Mouse (Mus musculus) cerebellum, postnatal 10 days (tissue): ENCODE results near the gene Gm11115.

Source experiments
- DNase-seq, 2 experiments: peaks; one replicate each; pipeline ENCODE4 v3.0.0; 2021; ENCODE audit warnings: mixed read lengths in 2 of 2

The Gm11115 gene

DNA sequence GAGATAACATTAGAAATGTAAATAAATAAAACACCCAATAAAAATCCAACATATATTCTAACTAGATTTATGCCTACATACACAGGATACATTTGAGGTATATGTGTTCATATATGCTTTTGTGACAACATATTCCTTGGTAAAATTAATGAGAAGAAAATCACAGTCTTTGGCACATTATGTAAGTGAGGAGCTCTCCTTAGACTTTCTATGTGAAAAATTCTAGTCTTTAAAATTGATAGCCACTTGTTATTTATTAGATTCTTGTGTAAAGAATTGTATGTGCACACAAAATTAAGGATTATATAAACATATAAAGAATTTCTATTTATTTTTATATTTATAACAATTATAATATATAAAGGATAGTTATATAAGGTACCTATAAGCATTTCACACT lies at the start of gene Gm11115:
Gene Gm11115 (minus strand): TSS at position 101 of the 400 bp plus-strand sequence.
- DNase-seq: no peak

DNA sequence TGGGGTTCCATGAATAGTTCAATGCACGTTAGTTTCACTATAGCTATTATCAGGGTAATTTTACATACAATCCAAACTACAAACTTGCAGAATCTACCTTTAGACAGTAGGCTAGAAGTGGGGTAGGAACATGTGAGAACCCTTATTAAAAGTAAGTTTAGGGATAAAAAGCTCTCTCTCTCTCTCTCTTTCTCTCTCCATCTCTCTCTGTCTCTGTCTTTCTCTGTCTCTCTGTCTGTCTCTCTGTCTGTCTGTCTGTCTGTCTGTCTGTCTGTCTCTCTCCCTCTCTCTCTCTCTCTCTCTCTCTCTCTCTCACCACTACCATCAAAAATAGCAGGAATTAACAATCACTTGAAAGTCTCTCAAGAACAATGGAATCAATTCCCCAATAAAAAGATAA lies 42.5 kb downstream of the Gm11115 start, which contains the start of gene Gm11116:
Gene Gm11116 (minus strand): TSS at position 101 of the 400 bp plus-strand sequence.
- no peak for DNase-seq
